ENCODE assay signal across 8 mouse cellular contexts in the genomic region with DNA sequence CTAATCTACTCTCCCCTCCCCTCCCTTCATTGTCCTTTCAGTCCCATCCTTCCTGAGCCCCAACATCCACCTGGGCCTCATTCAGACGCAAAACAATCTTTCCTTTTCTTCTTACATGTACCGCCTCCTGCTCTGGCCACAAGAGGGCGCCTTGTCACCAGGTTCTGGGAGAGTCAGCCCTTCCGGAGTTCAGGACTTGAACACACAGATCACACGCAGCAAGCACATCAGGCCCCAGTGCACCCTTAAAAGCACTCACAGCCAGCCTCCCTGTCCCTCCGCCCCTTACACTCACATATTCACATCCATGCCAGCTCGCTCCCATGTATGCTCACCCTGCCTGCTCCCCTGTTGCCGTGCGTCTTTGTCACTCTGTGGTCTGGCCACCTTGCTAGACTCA. TPM values are rescaled to one million over a fixed set of nuclear protein-coding genes. Genes with fewer than 3 reads are reported as not detected.
DNase-seq lines count a peak whose midpoint lies in the region; ATAC-seq lines count a peak whose summit lies in the region.

No protein-coding gene starts in this region.

- H3K36me3 ChIP-seq in intestine, embryonic 16.5 days (ENCODE audit: control insufficient read depth, insufficient read depth, low read length), result no peaks in the 10 kb centered on the region

- peak overlapping the region; percentile 72 for H3K27ac ChIP-seq in intestine, embryonic 16.5 days (ENCODE audit: low read length)

- H3K27me3 ChIP-seq in intestine, embryonic 16.5 days (replicated peaks; ENCODE audit: control insufficient read depth, insufficient read depth, low read length), result no peaks in the 10 kb centered on the region

- peaks cover 39% of the 10 kb centered on the region for H3K4me1 ChIP-seq in intestine, embryonic 16.5 days (ENCODE audit: control insufficient read depth, insufficient read depth, low read length)

- intact Hi-C loops in left cerebral cortex, postnatal 25 days (cut with DNase I), result loop anchor here (1.0 to 5.0 kb wide), 3 partner anchors 56 to 196 kb away; a partner anchor contains a TSS

- H3K4me3 ChIP-seq in intestine, embryonic 16.5 days (ENCODE audit: low read length), result no peak overlapping the region

- H3K9ac ChIP-seq in intestine, embryonic 16.5 days (ENCODE audit: low read depth, low read length), result peak overlapping the region; percentile 47; the same call in 1 of the 2 replicates

- no peaks in the 10 kb centered on the region for H3K9me3 ChIP-seq in intestine, embryonic 16.5 days (ENCODE audit: control insufficient read depth, low read length)

- H3K4me2 ChIP-seq in intestine, embryonic 16.5 days (ENCODE audit: low read depth, low read length), result 0 out of 2 replicates have a peak overlapping the region, but pooled peaks have one; percentile 16

- 21% methylated on average over 9 of the region's 9 CpGs for WGBS in intestine, embryonic 16.5 days

- ATAC-seq in intestine, embryonic 16.5 days, result peak; percentile 72

- peak; percentile 78 for DNase-seq in adrenal gland, adult 8-10 months
- DNase-seq in embryo, embryonic 11.5 days (ENCODE audit: low read depth, low spot score), result peak; percentile 85
- DNase-seq in gastrocnemius, postnatal 4 days (ENCODE audit: low spot score in 2 of 2), result peak; percentile 77 to 89
- DNase-seq in left cerebral cortex, postnatal 25 days (ENCODE audit: low spot score in 2 of 2), result peak; percentile 84 to 93
- DNase-seq in mesoderm, embryonic 11.5 days (ENCODE audit: low read depth, low spot score), result peak; percentile 93
- peak; percentile 83 for DNase-seq in right cerebral cortex, postnatal 25 days
- peak; percentile 81 to 88 for DNase-seq in urinary bladder, postnatal 36 days (ENCODE audit: low spot score in 2 of 2)

RNA-seq across cellular contexts. Expression of a gene that starts 45.6 kb away (rescaled TPM):
- total RNA-seq in adrenal gland, adult 8-10 months (2022), result 10 to 100 TPM; 26.7 to 38.0 (median 29.8) TPM
- total RNA-seq in gastrocnemius, postnatal 4 days (2021), result 10 to 100 TPM in 1 of 2 experiments, 1 to 10 TPM in 1; 7.8 to 10.5 TPM
- 47.8 and 54.7 TPM in 2 replicates for polyA plus RNA-seq in intestine, embryonic 16.5 days (2015; fragmentation: Nextera tagmentation; extraction: Ambion mirVana)
- 10 to 100 TPM; 15.3 to 19.2 TPM for total RNA-seq in left cerebral cortex, postnatal 25 days (2021)

RNA-seq across cellular contexts. Expression of a gene that starts 56.6 kb away (rescaled TPM):
- not detected for total RNA-seq in adrenal gland, adult 8-10 months (2022)
- not detected for total RNA-seq in gastrocnemius, postnatal 4 days (2021)
- polyA plus RNA-seq in intestine, embryonic 16.5 days (2015; fragmentation: Nextera tagmentation; extraction: Ambion mirVana), result 0.59 and 0.70 TPM in 2 replicates
- total RNA-seq in left cerebral cortex, postnatal 25 days (2021), result not detected
